Mouse (Mus musculus): Measurements from ENCODE around the gene Frmd4b.

DNA sequence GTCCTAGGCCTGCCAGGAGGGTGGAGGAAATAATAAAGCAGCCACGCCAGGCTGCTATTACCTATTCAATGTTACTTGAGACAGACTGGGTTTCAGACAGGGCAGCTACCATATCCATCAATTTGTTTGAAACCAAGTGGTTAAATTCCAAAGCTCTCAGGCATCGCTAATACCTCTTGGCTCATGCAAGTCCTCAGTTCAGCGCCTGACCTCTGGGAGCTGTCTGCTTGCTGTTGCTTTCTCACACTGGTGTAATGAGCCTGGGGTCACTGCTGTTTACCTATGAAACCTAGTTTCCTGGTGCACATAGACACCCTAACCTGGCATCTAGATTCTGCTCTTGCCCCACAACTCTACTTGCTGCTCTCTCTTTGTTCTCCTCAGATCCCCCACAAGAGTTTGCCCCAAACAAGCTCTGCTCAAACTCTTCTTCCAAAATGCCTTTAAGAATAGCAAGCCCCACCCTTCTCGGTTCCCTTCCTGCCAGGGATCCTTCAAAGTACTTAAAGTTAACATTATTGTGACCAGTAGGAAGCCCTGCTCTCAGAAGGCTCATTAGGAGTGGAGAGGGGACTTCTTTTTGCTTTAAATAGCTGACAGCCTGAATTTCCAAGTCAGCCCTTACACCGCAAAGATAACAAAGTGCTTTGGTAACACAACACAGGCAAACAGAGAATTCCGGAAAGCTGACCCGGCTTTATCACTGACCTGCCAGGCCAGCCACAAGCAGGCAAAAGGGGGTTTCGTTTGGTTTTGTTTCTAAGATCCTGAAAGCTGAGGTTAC is 267.8 kb downstream of the Frmd4b start:
- TF ChIP-seq USF1 (IDR thresholded peaks at IDR 0.05; ENCODE audit: low read depth), result no peak
- no peak for TF ChIP-seq POLR2A (IDR thresholded peaks at IDR 0.05; ENCODE audit: insufficient read length, low read depth)
- TF ChIP-seq CEBPB (IDR thresholded peaks at IDR 0.05; ENCODE audit: insufficient read depth, poor library complexity, severe bottlenecking), result no peak
- TF ChIP-seq MYOG (IDR thresholded peaks at IDR 0.05; ENCODE audit: control insufficient read depth in 1 of 3, insufficient read depth in 1 of 3, insufficient read length in 2 of 3, low read depth in 2 of 3), result no peak
- no peak for TF ChIP-seq MAX (IDR thresholded peaks at IDR 0.05; ENCODE audit: low read depth)
- no peak for TF ChIP-seq POLR2AphosphoS2 (IDR thresholded peaks at IDR 0.05; ENCODE audit: insufficient read length, low read depth)
- TF ChIP-seq TCF12 (IDR thresholded peaks at IDR 0.05; ENCODE audit: insufficient read depth, poor library complexity, severe bottlenecking), result no peak
